Mouse (Mus musculus) heart, embryonic 11.5 days (tissue): Measurements from ENCODE around the gene Gcsh. TPM values are rescaled to one million over a fixed set of nuclear protein-coding genes. Genes with fewer than 3 reads are reported as not detected.

Source experiments
- ATAC-seq: fragments of 200-750 bp; cut with Nextera tagmentation; replicated peaks from 2 replicates; pipeline ENCODE4 v1.8.0; 2017; ENCODE audit warnings: moderate library complexity; ENCODE audit not compliant: insufficient number of reproducible peaks, low FRiP score, low TSS enrichment
- H3K27ac ChIP-seq: fragments of 300-500 bp; sonication (generic); 2 replicates; pipeline ENCODE4 v1.5.1; 2014; ENCODE audit warnings: mild to moderate bottlenecking, low read depth, low read length
- H3K27me3 ChIP-seq: fragments of 300-500 bp; sonication (generic); 2 replicates; pipeline ENCODE4 v1.6.1; 2014; ENCODE audit warnings: mild to moderate bottlenecking, low read length, mixed read lengths; ENCODE audit not compliant: control insufficient read depth, insufficient read depth
- H3K36me3 ChIP-seq: fragments of 300-500 bp; sonication (generic); 2 replicates; pipeline ENCODE4 v1.6.1; 2014; ENCODE audit warnings: mild to moderate bottlenecking, low read length, moderate library complexity, mixed read lengths; ENCODE audit not compliant: control insufficient read depth, insufficient read depth
- H3K4me1 ChIP-seq: fragments of 300-500 bp; sonication (generic); 2 replicates; pipeline ENCODE4 v1.6.1; 2014; ENCODE audit warnings: low read length; ENCODE audit not compliant: control insufficient read depth, insufficient read depth
- H3K4me2 ChIP-seq: fragments of 300-500 bp; sonication (generic); 2 replicates; pipeline ENCODE4 v1.6.1; 2014; ENCODE audit warnings: mild to moderate bottlenecking, moderate library complexity
- H3K4me3 ChIP-seq: fragments of 300-500 bp; sonication (generic); 2 replicates; pipeline ENCODE4 v1.5.1; 2014; ENCODE audit warnings: low read depth, low read length
- H3K9ac ChIP-seq: fragments of 300-500 bp; sonication (generic); 2 replicates; pipeline ENCODE4 v1.6.1; 2014; ENCODE audit warnings: mild to moderate bottlenecking, low read depth, low read length, moderate library complexity
- H3K9me3 ChIP-seq: fragments of 300-500 bp; sonication (generic); replicated peaks from 2 replicates; pipeline ENCODE4 v1.6.1; 2016; ENCODE audit warnings: low read length; ENCODE audit not compliant: control insufficient read depth
- whole genome bisulfite sequencing: fragments of 180-500 bp; shearing (Covaris S2); extraction: QIAGEN DNeasy Blood & Tissue Kit; methylation state at CpG from one replicate; pipeline ENCODE4 v1.1.7; 2014; ENCODE audit not compliant: insufficient replicate concordance; 5-methylcytosine and 5-hydroxymethylcytosine counted together
- polyA plus RNA-seq: library from polyadenylated mRNA; unstranded; fragments of >200 nt; fragmentation: Nextera tagmentation; extraction: Ambion mirVana; gene quantifications from 2 replicates; pipeline ENCODE4 v1.2.1, GENCODE M21; 2014

The Gcsh gene
- polyA plus RNA-seq, 1 experiment from 2014 or later = 95.2 TPM

- H3K4me1 ChIP-seq = peaks cover 42% of the 10 kb centered on the region
- 0 out of 2 replicates have a peak, but pooled peaks cover 2% of the 10 kb centered on the region for H3K36me3 ChIP-seq
- WGBS = 49% methylated on average over 9 of the region's 9 CpGs
- peak overlapping the region; percentile 73; the same call in 1 of the 2 replicates for H3K27ac ChIP-seq
- H3K27me3 ChIP-seq = no peaks in the 10 kb centered on the region
- H3K4me3 ChIP-seq = no peak overlapping the region
- H3K9me3 ChIP-seq = no peaks in the 10 kb centered on the region
- ATAC-seq = no peak
- H3K4me2 ChIP-seq = peak overlapping the region; percentile 98
- no peak overlapping the region for H3K9ac ChIP-seq
Measured at GRCm38 (mm10) chr8:116945169-116945910, 48.0 kb downstream of the Gcsh start.

- H3K4me1 ChIP-seq = peaks cover 42% of the 10 kb centered on the region
- WGBS = 14% methylated on average over 4 of the region's 4 CpGs
Measured at GRCm38 (mm10) chr8:116944385-116944696, 49.0 kb downstream of the Gcsh start.

GRCm38 (mm10) chr8:116943555-116944384 lies 49.6 kb downstream of the Gcsh start:
- Histone ChIP-seq H3K9ac (peak overlapping the region; percentile 84), H3K4me2 (peak overlapping the region; percentile 98), H3K27me3 (no peaks in the 10 kb centered on the region), H3K4me3 (peak overlapping the region; percentile 90), H3K4me1 (peaks cover 42% of the 10 kb centered on the region), H3K36me3 (0 out of 2 replicates have a peak, but pooled peaks cover 2% of the 10 kb centered on the region), H3K27ac (0 out of 2 replicates have a peak overlapping the region, but pooled peaks have one; percentile 29), H3K9me3 (no peaks in the 10 kb centered on the region)
- ATAC-seq = peak; percentile 48; the same call in 1 of the 2 replicates
- WGBS = under 1% methylated on average over 52 of the region's 62 CpGs

More at GRCm38 (mm10) chr8:116944385-116944696, 49.0 kb downstream of the Gcsh start:
- H3K36me3 ChIP-seq = 0 out of 2 replicates have a peak, but pooled peaks cover 2% of the 10 kb centered on the region
- 0 out of 2 replicates have a peak overlapping the region, but pooled peaks have one; percentile 29 for H3K27ac ChIP-seq
- no peak for ATAC-seq
- no peaks in the 10 kb centered on the region for H3K9me3 ChIP-seq
- H3K9ac ChIP-seq = peak overlapping the region; percentile 84
- H3K4me3 ChIP-seq = peak overlapping the region; percentile 90
- H3K4me2 ChIP-seq = peak overlapping the region; percentile 98
- no peaks in the 10 kb centered on the region for H3K27me3 ChIP-seq

- under 1% methylated on average over 45 of the region's 46 CpGs for WGBS
- peak within 1 kb of the TSS; percentile 98 for H3K4me2 ChIP-seq
- H3K9me3 ChIP-seq = no peaks in the 10 kb centered on the region
- H3K4me3 ChIP-seq = peak within 1 kb of the TSS; percentile 90
- H3K4me1 ChIP-seq = peaks cover 41% of the 10 kb centered on the region
- 0 out of 2 replicates have a peak, but pooled peaks cover 2% of the 10 kb centered on the region for H3K36me3 ChIP-seq
- H3K9ac ChIP-seq = peak within 1 kb of the TSS; percentile 84
- 0 out of 2 replicates have a peak within 1 kb of the TSS, but pooled peaks have one; percentile 29 for H3K27ac ChIP-seq
- peak; percentile 78 for ATAC-seq
- no peaks in the 10 kb centered on the region for H3K27me3 ChIP-seq
Measured at GRCm38 (mm10) chr8:116943161-116943554, 50.2 kb downstream of the Gcsh start, which contains the start of gene Atmin. TSS of gene Atmin (plus strand) at chr8:116943393.

GRCm38 (mm10) chr8:116942284-116943058 lies 50.9 kb downstream of the Gcsh start:
- Histone ChIP-seq H3K4me2 (peak overlapping the region; percentile 98), H3K27me3 (no peaks in the 10 kb centered on the region), H3K4me3 (no peak overlapping the region), H3K36me3 (0 out of 2 replicates have a peak, but pooled peaks cover 2% of the 10 kb centered on the region), H3K9me3 (no peaks in the 10 kb centered on the region), H3K27ac (no peak overlapping the region), H3K9ac (no peak overlapping the region), H3K4me1 (peaks cover 34% of the 10 kb centered on the region)
- WGBS = 67% methylated on average over 12 of the region's 12 CpGs
- ATAC-seq = no peak

- WGBS = 82% methylated on average over 6 of the region's 6 CpGs
- Histone ChIP-seq H3K9ac (no peak overlapping the region), H3K27me3 (no peaks in the 10 kb centered on the region), H3K9me3 (no peaks in the 10 kb centered on the region), H3K27ac (no peak overlapping the region), H3K4me2 (no peak overlapping the region), H3K4me1 (no peaks in the 10 kb centered on the region), H3K36me3 (peaks cover 24% of the 10 kb centered on the region), H3K4me3 (no peak overlapping the region)
- no peak for ATAC-seq
Measured at GRCm38 (mm10) chr8:116935506-116935905, 57.8 kb downstream of the Gcsh start.

GRCm38 (mm10) chr8:116934976-116935375 lies 58.4 kb downstream of the Gcsh start:
- WGBS = 90% methylated on average over 4 of the region's 4 CpGs
- H3K27me3 ChIP-seq = no peaks in the 10 kb centered on the region
- no peaks in the 10 kb centered on the region for H3K4me1 ChIP-seq
- H3K4me3 ChIP-seq = no peak overlapping the region
- H3K27ac ChIP-seq = no peak overlapping the region
- no peak overlapping the region for H3K4me2 ChIP-seq
- ATAC-seq = no peak
- H3K9me3 ChIP-seq = no peaks in the 10 kb centered on the region
- H3K36me3 ChIP-seq = peaks cover 23% of the 10 kb centered on the region
- H3K9ac ChIP-seq = no peak overlapping the region
